Mouse (Mus musculus) spleen, embryonic (tissue): Measurements from ENCODE around the gene Unc13a.

ENCODE experiments used
- CTCF ChIA-PET: fragments of 350-600 bp; sonication (Branson Sonifier 250); formaldehyde crosslinking; loops from one replicate; lab custom pipeline; 2022; lab: Charles Lee

Unc13a gene

DNA sequence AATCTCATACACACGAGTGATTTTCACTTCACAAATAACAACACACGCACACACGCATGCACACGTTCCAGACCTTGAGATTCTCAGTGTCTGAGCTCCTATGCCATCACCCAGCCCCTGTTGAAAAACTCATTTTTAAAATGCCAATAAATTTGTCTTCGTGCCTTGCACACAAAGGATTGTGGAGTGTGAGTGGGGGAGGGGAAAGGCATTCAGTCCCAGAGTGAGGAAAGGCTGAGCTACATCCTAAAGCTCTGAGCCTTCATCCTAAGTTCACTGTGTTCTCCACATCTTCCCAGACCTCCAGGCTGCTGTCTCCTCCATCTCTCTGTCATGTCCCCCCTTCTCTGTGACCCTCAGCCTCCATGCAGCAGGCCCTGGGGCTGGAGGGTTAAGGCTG is 4.3 kb downstream of the Unc13a start:
- CTCF ChIA-PET: no interaction called here

DNA sequence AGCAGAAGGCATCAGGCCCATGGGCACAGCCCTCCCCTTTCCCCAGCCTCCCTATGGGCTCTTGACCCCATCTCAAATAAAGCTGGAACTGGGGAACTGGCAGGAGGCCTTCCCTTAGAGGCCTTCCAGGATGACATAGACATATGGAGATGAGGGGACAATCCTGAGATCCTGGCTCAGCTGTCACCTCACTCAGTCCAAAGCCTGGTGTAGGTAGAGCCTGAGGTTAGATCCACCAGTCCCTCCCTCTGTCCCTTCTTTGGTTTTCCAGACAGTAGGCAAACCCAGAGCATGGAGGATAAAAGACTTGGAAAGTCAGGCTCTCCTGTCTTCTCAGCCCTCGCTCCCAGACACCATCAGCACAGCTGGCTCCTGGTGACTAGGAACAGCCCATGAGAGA is 4.7 kb downstream of the Unc13a start:
- CTCF ChIA-PET: no interaction called here

DNA sequence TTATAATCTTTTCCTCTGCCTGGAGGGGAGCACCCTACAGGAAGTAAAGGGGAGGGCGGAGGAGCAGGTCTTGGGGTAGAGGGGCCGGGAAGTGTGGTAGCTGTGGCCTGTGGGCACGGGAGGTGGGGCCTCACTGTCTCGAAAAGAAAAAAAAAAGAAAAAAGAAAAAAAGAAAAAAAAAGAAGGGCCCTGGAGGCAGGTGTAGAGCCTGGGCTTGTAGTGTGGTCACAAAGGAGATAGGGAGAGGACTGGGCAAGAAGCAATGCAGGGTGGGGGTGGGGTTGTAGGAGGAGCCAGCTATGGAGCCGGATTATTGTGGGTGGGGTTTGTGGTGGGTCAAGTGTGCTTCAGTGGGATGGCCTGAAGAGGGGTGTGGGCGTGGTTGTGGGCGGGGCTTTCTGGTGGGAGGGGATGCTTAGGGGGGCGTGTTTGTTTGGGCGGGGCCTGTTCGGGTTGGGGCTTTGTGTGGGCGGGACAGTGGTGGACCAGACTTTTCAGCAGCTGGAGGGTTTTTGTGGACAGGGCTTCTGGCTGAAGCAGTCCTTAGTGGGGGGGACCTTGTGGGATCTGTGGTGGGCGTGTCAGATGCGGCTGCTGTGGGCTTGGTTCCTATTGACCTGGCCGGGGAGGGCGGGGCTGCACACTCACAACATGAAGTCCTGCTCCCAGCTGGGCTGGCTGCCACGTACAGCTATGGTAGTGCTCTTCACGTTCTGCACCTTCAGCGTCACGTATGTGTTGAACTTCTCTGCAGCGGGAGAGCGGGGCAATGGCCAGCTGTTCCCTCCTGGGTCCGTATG is 6.0 kb downstream of the Unc13a start:
- CTCF ChIA-PET: no interaction called here

DNA sequence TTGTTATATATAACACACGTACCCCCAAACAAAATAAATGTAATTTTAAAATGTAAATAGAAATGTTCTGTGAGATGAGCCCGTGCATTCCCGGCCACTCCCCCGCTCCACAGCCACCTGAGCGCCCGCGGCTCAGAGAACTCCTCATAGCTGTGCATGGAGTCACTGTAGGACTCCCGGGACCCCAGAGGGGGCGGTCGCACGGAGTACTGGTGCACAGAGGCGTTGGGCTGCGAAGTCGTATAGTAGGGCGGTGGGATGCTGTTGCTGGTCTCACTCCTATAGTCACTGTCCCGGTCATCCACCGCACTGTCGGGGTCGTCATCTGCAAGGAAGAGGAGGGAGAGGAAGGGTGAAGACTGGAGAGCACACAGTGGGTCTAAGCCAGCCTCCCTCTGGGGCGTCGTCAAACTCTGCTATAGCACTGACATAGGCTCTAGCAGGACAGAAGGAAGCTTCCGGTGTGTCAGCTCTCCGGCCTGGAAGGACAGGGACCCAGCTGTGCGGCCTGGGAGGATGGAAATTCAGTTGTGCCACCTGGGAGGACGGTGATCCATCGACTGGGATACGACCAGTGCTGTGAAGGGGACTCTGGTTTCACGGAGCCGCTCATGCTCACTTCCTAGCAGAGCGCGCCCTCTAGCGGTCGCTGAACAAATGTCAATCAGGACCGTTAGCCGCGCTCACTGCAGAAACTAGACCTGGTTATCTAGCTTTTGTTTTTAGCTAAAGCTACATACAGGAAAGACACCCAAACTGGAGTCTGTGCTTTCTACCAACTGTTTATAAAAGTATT is 11.0 kb downstream of the Unc13a start:
- CTCF ChIA-PET: interaction anchor here (0.7 to 1.6 kb wide), 5 partner anchors 32 to 165 kb away, joined by 3 to 7 read pairs (median 3); no protein-coding TSS in a partner anchor

DNA sequence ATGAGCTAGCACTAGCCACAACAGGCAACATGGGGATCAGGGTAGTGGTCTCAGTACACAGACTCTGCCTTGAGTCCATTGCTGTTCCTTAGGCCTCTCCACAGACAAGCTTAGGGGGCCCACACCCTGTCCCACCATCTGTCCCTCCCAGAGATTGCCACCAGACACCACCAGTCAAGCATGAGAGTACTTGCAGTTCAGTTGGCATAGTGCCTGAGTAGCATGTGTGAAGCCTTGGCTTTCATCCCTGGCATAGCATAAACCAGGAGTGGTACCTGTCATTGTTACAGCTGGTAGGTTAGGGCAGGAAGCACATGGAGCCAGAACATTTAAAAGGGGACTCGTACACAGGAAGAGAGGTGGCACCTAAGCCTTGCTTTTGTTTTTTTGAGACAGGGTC is 11.8 kb downstream of the Unc13a start:
- CTCF ChIA-PET: interaction anchor here (0.6 kb wide), 1 partner anchor 65 kb away, joined by 5 read pairs; no protein-coding TSS in a partner anchor

DNA sequence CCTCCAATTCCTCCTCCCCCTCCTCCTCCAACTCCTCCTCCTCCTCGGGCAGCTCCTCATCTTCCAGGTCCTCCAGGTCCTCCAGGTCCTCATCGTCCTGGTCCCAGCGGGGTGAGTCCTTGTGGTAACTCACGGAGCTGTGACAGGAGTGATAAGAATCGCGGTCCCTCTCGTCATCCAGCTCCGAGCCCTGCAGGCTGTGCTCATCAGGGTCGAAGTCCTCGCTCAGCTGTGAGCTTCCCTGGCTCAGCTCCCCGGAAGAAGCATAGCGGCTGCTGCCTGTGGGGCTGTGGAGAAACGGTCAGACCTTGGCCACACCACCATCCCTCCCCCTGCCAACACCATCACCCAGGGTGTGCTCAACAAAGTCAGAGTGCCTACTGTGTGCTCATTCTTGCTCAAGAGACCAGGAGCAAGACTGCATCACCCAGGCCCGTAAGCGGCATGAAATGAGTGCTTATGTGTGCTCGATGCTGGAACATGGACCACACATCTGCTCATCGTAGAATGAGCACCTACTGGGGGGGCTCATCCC is 13.0 kb downstream of the Unc13a start:
- CTCF ChIA-PET: no interaction called here

DNA sequence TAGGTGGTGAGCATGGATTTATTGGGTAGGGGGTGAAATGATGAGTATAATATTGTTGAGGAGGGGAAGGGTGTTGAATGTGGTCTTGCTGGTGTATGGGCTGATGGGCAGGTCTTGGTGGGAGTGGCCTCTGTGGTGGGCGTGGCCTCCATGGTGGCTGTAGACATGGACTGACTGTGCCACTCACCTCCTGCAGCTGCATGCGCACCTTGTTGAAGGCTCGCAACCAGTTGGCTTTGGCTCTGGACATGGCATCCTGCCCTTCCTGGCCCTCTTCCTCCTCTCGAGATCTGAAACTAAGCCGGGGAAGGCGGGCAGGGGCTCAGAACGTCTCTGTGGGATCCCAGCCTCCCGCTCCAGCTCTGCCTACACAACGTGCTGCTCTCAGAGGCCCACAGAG is 13.7 kb downstream of the Unc13a start:
- CTCF ChIA-PET: no interaction called here

DNA sequence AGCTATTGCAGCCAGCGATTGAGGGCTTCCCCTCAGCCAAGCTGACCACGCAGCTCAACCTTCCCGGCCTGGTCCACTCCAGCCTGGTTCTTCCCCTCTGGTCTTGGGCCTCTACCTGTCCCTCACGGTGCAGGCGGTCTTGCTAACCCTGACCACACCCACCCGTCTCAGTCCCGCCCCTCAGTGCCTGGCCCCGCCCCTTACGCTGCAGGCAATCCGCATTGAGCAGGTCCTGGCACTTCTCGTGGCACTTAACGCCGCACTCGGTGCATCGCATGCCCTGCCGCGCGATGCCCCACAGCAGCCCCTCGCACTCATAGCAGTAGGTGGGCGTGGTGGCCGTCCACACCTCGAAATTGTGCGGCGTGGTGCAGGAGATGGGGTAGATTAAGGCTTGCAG is 17.0 kb downstream of the Unc13a start:
- CTCF ChIA-PET: no interaction called here

DNA sequence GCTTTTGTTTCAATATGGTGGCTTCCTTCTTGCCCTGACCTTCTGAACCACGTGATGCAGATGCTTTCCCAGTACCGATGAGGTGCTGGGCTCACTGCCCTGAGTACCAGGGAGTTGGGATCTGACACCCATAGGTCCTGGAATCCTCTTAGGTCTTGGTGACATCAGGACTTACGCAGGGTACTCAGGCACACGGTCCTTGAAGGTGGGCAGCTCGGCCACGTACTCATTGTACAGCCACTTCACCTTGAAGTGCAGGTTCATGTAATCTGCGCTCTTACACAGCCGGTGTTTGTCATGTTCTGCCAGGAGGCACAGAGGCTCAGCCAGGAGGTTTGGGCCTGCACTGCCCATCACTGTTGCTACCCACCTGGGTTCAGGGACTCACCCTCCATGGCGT is 26.0 kb downstream of the Unc13a start:
- CTCF ChIA-PET: no interaction called here

DNA sequence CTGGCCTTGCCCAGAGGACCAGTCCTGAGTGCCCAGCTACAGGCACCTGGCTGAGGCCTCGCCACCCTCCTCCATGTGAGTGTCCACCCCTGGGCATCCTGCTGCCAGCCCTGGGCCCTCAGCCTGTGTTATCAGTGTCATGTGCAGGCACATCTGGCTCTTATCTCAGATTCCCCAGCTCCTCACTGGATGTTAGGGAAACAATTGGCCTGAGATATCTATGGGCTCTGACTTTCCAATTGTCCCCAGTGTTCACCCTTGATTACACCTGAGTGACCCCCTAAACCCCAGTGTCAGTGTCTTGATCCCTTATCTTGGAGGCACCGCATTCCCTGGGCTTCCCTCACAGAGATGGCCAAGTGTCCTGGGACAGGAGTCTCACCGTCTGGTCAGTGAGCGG is 32.2 kb downstream of the Unc13a start:
- CTCF ChIA-PET: interaction anchor here (0.6 kb wide), 1 partner anchor 90 kb away, joined by 7 read pairs; no protein-coding TSS in a partner anchor

DNA sequence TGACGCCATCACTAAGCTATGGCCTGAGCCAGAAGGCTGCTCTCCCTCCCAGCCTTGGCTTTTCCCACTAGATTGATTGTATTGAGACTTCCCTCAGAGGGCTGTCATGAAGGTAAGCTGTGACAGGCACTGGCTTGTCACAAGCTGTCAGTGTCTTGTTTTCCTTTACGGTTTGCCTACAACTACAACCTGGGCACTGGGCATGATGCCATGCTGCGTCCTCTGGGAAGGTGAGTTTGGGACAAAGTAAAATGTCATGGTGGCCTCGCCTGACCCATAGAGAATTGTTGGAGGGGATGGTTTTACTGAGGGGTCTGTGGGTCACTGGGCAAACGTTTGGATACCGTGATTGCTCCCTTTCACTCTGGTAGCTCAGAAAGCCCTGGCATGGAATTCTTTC is 33.2 kb downstream of the Unc13a start:
- CTCF ChIA-PET: interaction anchor here (0.6 kb wide), 1 partner anchor 38 kb away, joined by 5 read pairs; no protein-coding TSS in a partner anchor

DNA sequence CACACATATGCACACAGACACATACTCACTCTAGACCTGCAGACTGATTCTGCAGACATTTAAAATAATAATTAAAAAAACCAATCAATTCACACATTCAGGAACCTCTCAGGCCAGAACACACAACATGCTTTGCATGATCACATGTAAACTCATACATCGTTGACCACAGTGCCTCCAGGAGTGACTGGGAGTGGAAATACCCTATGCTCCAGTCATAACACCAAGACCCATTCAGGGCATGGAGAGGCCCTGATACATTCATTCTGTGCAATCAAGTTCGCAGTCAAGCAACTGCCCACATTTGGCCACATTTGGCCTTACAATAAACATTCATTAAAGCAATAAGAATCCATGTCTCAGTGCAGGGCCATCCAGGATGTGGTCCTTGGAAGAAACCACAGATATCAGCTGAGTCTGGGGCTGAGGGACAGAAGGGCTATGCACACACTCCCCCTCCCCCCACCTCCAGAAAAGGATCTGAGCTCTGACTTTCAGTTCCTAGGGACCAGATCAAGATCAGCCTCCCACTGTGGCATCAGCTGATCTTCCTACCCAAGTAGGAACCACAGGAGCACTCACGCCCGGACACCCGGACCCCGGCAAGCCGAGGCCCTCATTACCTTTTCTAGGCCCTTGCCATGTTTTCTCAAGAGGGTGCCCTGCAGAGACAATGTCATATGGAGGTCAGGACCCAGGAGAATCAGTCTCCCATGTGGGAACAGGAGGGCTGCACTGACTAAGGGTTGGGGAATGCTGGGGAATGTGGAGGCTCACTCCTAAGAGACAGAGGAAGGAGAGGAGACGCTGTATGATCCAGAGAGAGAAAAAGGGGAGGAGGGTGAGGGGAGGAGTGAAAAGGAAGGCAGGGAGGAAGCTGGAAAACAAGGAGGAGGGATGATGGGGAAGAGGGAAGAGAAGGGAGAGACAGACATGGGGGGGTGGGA is 34.1 kb downstream of the Unc13a start:
- CTCF ChIA-PET: no interaction called here

DNA sequence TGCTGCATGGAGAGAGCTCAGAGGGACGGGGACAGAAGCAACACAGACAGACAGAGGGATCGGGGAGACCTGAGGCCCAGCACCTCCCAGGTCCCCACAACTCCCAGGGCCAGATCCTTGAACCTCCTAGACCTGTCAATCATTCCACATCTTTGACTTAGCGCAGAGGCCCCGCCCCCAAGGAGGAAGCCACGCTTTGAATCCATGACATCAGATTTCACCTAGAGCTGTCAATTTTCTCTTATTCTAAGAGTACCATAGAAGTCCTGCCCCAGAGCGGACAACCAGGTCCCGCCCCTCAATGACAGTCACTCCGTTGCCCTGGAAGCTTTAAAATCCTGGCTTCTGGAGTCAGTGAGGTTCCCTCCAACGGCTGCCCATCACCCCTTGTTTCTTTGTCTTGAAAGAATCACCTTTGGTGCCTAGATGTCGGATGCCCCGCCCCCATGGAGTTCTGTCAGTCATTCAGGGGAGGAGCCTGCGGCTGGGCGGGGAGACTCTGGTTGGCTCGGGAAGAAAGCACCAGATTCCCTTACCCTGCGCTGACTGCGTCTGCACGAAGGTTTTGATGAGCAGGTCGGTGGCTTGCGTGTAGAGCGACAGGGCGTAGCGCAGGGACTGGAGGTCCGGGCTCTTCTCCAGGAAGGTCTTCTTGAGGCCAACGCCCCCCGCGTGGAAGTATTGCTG is 37.4 kb downstream of the Unc13a start:
- CTCF ChIA-PET: interaction anchor here (1.3 kb wide), 1 partner anchor 71 kb away, joined by 4 read pairs; no protein-coding TSS in a partner anchor

DNA sequence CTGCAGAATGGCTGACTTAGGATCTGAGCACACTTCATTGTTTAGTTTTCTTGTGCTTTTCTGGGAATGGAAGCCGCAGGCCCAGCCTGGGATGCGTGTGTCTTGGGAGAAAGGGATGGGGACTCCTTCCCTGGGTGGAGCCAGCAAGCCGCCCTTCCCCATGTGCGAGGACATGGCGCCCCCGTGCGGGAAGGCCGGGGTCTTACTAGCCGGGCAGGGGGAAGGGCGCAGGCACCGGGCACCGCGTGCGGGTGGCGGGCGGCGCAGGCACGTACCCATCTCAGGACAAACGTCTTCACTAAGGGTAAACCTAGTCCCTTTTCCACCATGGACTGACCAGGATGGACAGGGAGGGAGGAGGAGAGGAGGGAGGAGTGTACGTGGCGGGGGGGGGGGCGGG is 38.4 kb downstream of the Unc13a start:
- CTCF ChIA-PET: interaction anchor here (1.3 kb wide), 1 partner anchor 70 kb away, joined by 4 read pairs; no protein-coding TSS in a partner anchor

DNA sequence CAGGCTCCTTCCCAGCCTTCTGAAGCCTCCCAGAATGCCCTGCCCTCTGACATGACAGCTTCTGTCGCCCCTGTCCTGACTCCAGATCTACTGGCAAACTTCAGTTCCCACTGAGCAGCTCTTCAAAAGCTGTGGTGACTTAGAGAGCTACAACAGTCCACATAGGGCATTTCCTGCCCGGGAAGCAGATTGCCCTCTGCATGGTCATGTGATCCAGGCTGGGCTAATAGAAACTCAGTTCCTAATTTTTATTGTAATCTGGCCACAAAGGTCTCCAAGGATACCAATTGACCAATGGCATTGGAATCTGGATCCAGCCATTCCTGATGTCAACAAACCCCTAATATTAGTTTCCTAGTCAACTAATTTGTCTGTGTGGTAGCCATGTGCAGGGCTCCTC is 39.7 kb downstream of the Unc13a start:
- CTCF ChIA-PET: interaction anchor here (1.1 kb wide), 1 partner anchor 69 kb away, joined by 3 read pairs; no protein-coding TSS in a partner anchor

DNA sequence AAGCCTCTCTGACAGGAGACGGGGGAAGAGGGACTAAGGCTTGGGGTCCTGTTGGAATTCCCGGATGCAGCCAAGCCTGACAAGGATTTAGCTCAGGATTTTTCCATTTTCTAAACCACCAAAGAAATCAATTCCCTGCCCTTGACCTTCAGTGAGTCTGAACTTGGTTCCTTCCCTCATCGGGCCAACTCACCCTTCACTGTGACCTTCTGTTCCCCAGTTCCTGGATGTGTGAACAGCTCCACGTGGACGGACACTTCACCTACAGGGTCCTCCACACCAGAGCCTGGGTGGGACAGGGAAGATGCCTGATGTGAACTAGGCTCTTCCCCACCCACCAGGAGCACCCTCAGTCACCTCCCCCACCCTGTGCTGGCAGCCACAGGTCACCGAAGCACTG is 40.8 kb downstream of the Unc13a start:
- CTCF ChIA-PET: interaction anchor here (1.1 kb wide), 1 partner anchor 68 kb away, joined by 3 read pairs; no protein-coding TSS in a partner anchor

DNA sequence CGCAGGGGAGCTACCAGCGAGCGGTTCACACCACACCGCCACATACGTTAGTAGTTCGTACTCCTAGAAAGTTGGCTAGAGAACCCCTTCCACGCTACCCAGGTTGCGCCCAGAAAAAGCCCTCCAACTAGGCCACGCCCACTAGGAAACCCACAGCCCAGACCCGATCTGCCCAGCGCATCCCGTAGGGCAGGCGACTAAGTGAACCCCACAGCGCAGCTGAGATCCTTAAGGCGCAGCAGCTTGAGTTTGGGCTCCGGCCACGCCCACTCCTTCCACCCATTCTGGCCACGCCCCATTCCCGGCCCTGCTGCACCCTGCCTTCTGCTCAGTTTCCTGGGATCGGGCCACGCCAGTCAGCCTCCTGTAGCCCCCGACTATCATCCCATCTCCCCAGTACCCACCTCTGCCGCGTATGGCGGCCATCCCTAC is 41.8 kb downstream of the Unc13a start:
- CTCF ChIA-PET: interaction anchor here (0.6 to 1.6 kb wide), 6 partner anchors 18 to 110 kb away, joined by 3 to 5 read pairs (median 3); partner anchors contain the start of gene Slc27a1

DNA sequence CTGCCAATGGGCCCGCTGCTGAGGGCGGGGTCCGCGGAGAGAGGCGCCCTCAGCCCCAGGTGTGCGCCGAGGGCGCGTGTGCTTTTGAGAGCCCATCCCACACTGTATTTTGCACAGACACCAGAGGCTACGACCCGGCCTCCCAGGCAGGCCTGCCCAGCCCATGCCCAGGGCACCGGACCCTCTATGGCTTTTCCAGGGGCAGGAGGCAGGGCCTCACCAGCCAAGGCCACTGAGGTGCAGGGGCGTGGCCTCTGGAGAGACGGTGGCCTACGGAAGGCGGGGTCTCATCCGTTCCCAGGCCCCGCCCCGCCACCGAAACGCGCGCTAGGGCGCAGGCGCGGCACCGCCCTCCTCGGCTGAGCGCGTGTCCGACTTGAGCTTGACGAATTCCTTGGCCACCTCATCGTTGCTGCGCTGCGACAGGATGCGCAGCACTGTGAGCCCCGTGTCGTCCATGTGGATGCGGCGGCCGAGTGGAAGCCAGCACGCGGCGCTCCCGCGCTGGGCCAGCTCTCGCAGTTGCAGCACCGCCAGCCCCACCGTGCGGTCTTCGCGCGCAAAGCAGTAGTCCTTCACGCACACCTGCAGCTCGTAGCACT is 42.4 kb downstream of the Unc13a start:
- CTCF ChIA-PET: interaction anchor here (0.6 to 1.6 kb wide), 7 partner anchors 17 to 109 kb away, joined by 3 to 5 read pairs (median 3); partner anchors contain the start of gene Slc27a1

DNA sequence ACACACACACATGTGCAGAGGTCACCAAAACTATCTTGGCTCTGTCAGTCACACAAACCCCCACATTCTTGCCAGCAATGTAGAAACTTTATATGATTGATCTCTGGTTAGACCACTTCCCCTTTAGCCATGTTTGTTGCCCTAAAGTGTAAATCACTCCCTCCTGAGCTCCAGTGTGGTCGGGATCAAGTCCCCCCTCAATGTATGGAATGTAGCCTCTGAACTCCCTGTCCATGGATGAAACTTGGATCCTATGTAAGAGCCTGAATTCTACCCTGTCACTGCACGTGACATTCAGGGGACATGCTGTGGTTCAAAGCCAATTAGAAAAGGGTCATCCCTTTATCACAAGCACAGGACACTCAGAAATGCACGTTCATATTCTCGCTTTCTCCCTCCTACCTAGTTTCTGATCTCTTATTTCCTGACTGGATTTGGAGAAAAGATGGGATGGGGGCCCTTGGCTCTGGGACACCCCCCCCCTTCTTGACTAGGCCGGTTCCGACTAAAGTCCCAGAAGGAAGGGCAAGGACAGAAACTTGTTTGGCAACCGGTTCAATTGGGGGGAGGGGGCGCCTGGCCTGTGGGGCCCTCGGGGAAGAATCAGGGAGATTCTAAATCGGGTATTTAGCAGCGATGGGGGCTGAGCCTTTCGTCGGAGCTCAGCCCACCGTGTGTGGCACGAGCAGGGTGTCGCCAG is 43.0 kb downstream of the Unc13a start:
- CTCF ChIA-PET: interaction anchor here (0.7 to 1.6 kb wide), 6 partner anchors 10 to 82 kb away, joined by 3 to 5 read pairs (median 3); partner anchors contain the start of gene Slc27a1
